Mouse (Mus musculus): ENCODE data around the gene Haus4. TPM values are rescaled to one million over a fixed set of nuclear protein-coding genes. Genes with fewer than 3 reads are reported as not detected.

Gene Haus4
- polyA plus RNA-seq, 1 experiment from 2014 or later: 113 TPM

GRCm38 (mm10) chr14:54499330-54499729 lies 55.1 kb downstream of the Haus4 start:
- DNase-seq (ENCODE audit: low spot score): peak; percentile 83

GRCm38 (mm10) chr14:54496706-54497105 lies 57.7 kb downstream of the Haus4 start:
- no peak for DNase-seq (ENCODE audit: low spot score)

- DNase-seq (ENCODE audit: low spot score): peak; percentile 78
Measured at GRCm38 (mm10) chr14:54494234-54494633, 60.2 kb downstream of the Haus4 start.

GRCm38 (mm10) chr14:54493236-54493635 lies 61.2 kb downstream of the Haus4 start:
- no peak for DNase-seq (ENCODE audit: low spot score)

- DNase-seq (ENCODE audit: low spot score): peak; percentile 50
Measured at GRCm38 (mm10) chr14:54492345-54493131, 61.9 kb downstream of the Haus4 start.

Other genes starting within 250 kb of the Haus4 start
- gene Oxa1l, start 193.8 kb downstream of the Haus4 start, polyA plus RNA-seq (2015; fragmentation: Nextera tagmentation; extraction: Ambion mirVana): 50.9 and 53.4 TPM in 2 replicates
- gene Slc7a7, start 136.8 kb downstream of the Haus4 start, polyA plus RNA-seq (2015; fragmentation: Nextera tagmentation; extraction: Ambion mirVana): 6.5 and 8.1 TPM in 2 replicates
- gene Mrpl52, start 127.7 kb downstream of the Haus4 start, polyA plus RNA-seq (2015; fragmentation: Nextera tagmentation; extraction: Ambion mirVana): 297 and 318 TPM in 2 replicates
- gene Mmp14, start 123.0 kb downstream of the Haus4 start, polyA plus RNA-seq (2015; fragmentation: Nextera tagmentation; extraction: Ambion mirVana): 35.6 and 36.1 TPM in 2 replicates
- 88.3 and 93.7 TPM in 2 replicates for gene Lrp10, start 90.5 kb downstream of the Haus4 start, polyA plus RNA-seq (2015; fragmentation: Nextera tagmentation; extraction: Ambion mirVana)
- gene Rem2, start 78.5 kb downstream of the Haus4 start, polyA plus RNA-seq (2015; fragmentation: Nextera tagmentation; extraction: Ambion mirVana): 1.1 and 2.1 TPM in 2 replicates
- 62.9 and 64.6 TPM in 2 replicates for gene Prmt5, start 37.1 kb downstream of the Haus4 start, polyA plus RNA-seq (2015; fragmentation: Nextera tagmentation; extraction: Ambion mirVana)
- 11.9 and 14.9 TPM in 2 replicates for gene Ajuba, start 22.9 kb upstream of the Haus4 start, polyA plus RNA-seq (2015; fragmentation: Nextera tagmentation; extraction: Ambion mirVana)
- 4.7 and 5.0 TPM in 2 replicates for gene 4931414P19Rik, start 51.4 kb upstream of the Haus4 start, polyA plus RNA-seq (2015; fragmentation: Nextera tagmentation; extraction: Ambion mirVana)
- gene Psmb5, start 63.4 kb upstream of the Haus4 start, polyA plus RNA-seq (2015; fragmentation: Nextera tagmentation; extraction: Ambion mirVana): 387 and 424 TPM in 2 replicates
- gene Psmb11, start 66.8 kb upstream of the Haus4 start, polyA plus RNA-seq (2015; fragmentation: Nextera tagmentation; extraction: Ambion mirVana): 82.4 and 117 TPM in 2 replicates
- not detected in 2 replicates for gene Gm17606, start 86.3 kb upstream of the Haus4 start, polyA plus RNA-seq (2015; fragmentation: Nextera tagmentation; extraction: Ambion mirVana)
- gene Cdh24, start 86.7 kb upstream of the Haus4 start, polyA plus RNA-seq (2015; fragmentation: Nextera tagmentation; extraction: Ambion mirVana): 5.2 and 5.4 TPM in 2 replicates
- 101 TPM in 2 replicates for gene 1700123O20Rik, start 131.6 kb upstream of the Haus4 start, polyA plus RNA-seq (2015; fragmentation: Nextera tagmentation; extraction: Ambion mirVana)
- 137 and 173 TPM in 2 replicates for gene Acin1, start 132.3 kb upstream of the Haus4 start, polyA plus RNA-seq (2015; fragmentation: Nextera tagmentation; extraction: Ambion mirVana)
- gene Gm29776, start 144.2 kb upstream of the Haus4 start, polyA plus RNA-seq (2015; fragmentation: Nextera tagmentation; extraction: Ambion mirVana): 0.09 and 0.18 TPM in 2 replicates
- gene Cebpe, start 157.6 kb upstream of the Haus4 start, polyA plus RNA-seq (2015; fragmentation: Nextera tagmentation; extraction: Ambion mirVana): not detected in 2 replicates
- gene Slc7a8, start 227.3 kb upstream of the Haus4 start, polyA plus RNA-seq (2015; fragmentation: Nextera tagmentation; extraction: Ambion mirVana): 0.94 and 1.2 TPM in 2 replicates